Mouse (Mus musculus) MEL-GATA-1-ER (cell line): ENCODE results near the gene Cend1.
"Not testable (repeated sequence)": the region's sequence is repeated elsewhere in the genome, so short reads cannot be mapped to it uniquely, and the experiment has no call there.

Experiments
- DNase-seq: peaks from one replicate; pipeline ENCODE4 v3.0.0-alpha.2; 2012; ENCODE audit warnings: low read depth; ENCODE audit errors: extremely low read depth

Cend1 gene

DNA sequence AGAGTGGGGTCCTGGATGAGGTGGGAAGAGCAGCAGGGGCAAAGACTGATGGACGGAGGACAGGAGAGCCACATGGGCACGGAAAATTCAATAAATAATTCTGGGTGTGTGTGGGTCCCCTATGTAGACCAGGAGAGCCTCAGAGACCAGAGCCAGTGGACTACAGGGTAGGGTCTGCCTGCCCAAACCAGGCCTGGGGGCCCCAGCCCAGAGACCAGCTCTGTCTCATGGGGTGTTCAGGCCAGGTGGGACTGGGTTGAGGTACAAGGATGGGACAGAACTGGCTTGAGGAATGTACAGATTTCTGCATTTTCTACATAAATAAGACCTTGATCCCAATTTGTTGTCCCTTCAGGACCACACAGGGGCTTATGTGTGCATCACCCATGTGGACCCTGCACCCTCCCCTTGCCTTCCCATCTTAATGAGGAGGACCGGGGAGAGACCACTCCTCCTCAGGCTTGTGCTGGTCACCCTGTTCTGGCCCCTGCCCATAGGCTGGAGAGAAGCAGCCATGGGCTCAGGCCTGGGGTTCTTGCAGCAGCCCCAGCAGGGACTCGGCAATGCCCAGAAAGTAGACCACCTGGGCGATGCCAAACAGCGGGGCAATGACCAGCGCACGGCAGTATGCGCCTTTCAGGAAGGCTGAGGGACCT is 1.4 kb upstream of the Cend1 start:
- no peak for DNase-seq

DNA sequence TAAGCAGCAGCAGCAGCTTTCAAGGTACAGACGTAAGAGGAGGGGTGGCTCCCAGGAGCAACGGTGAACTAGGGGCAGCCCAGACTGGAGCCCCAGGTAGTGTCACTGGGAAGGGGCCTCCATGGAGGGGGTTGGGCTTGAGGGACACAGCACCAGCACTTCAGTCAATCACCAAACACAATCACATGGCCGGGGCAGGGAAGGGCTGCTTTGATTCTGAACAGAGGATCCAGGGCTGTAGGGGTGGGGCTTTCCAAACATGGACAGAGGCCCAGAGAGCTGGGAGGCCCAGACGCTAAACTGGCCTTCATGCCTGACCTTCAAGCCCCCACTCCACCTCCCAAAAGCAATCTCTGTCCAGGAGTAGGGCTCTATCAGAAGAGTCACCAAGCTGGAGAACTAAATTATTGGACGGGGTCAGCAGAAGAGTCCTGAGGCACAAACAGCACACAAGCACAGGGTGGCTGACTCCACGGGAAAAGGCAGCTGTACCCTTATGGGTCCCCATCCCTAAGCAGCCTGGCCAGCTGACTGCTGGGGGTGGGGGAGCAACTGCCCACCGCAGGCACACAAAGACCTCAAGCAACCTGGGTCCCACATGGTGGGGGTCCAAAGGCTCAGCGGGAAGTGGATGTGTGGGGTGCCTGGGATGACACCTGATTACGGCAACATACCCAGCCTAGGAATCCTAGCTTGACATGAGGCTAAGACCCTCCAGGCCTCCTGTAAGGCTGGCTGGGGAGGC is 721 bp upstream of the Cend1 start:
- DNase-seq, result no peak

GRCm38 (mm10) chr7:141428701-141429100 is 590 bp downstream of the Cend1 start:
- DNase-seq, result no peak

- DNase-seq, result no peak
These were observed 2.2 kb downstream of the Cend1 start for GRCm38 (mm10) chr7:141426948-141427730.

- DNase-seq, result no peak
These were observed 5.5 kb downstream of the Cend1 start for GRCm38 (mm10) chr7:141423811-141424210.

GRCm38 (mm10) chr7:141420030-141420702 is 9.1 kb downstream of the Cend1 start:
- DNase-seq, result no peak

DNA sequence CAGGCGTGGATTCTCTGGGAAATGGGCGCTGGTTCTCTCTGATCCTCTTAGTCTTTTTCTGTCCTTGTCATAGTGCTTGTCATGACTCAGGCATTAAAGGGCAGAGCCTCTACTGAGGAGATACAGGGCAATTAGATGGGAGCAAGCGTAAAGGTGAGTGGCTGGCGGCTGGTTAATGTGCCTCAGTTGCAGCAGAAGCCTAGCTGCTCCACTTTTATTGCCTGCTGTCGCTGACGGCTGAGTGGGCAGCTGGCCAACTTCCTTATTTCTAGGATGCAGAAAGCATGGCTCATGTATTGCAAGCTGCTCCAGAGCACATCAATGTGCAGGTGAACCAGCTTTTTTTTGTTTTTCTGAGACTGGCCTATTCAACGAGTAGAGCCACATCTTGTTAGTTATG is 10.3 kb downstream of the Cend1 start:
- DNase-seq, result peak; percentile 66

DNA sequence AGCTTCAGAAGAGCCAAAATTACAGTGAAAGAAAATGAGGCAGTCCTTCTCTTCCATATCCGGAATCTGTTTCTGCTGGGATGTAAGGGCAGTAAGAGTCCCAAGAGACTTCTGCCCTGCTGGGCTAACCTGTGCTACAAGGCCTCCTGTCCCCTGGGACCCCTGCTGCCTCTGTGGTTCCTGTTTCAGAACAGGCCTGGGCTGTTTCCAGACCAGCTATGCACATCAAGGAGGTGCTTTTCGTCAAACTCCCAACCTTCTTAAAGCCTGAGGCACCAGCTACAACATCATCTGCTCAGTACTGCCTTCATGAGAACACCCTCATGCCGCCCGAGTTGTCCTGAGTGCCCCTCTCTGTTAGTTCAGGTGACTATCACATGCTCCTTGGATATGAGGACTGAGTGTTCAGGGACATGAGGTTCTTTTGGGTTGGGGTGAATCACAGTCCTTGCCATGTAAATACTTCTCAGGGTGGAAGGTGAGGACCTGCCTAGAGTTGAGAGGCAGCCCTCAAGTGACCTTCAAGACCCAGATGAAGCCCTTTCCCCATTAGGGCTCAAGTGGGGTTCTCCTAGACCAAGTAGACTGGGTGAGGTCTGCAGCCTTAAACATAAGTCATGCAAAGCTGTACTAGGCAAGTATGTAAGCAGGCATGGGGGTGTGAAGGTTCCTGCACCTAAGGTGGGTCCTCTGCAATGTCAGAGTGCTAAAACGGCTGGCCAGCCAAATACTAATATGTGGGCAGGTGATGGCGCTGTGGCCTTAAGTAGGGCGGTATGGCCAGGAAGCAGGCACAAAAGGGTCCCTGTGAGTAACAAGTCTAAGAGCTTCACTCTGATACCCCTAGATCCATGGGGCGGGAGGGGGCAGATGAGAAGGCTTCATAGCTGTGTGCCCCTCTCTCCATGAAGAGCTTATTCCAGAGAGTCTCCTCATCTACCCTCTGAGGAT is 11.3 kb downstream of the Cend1 start:
- DNase-seq, result no peak

DNA sequence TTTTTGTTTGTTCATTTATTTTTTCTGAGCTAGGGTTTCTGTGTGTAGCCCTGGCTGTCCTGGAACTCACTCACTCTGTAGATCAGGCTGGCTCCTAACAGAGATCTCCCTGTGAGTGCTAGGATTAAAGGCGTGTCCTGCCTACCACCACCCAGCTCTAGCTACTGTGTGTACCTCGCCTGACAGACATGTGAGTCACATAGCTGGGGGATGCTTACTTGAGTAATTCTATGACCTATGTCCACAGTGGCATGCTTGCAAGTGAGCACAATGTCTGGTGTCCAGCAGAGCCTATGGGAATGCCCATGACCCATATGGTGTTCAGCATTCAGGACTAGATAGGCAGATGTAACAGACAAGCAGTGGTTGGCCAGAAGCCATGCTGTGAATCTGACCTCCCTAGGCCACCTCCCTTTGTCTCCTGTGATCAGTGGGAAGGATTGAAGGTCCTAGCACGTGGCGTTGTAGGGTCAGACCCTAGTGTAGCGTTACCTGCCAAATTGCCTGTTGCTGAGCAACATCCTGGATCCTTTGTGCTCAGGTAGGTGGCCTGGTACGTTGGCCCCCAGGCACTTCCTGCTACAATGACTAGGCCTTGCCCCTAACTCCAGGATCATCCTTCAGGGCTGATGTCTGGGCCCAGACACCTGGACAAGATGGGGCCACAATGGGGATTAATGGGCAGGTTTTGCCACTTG is 13.0 kb downstream of the Cend1 start:
- no peak for DNase-seq

- peak; percentile 80 for DNase-seq
These were observed 15.3 kb downstream of the Cend1 start, which contains the start of gene Gatd1 for GRCm38 (mm10) chr7:141413809-141414584. Gatd1 (minus strand) TSS chr7:141414136.

DNA sequence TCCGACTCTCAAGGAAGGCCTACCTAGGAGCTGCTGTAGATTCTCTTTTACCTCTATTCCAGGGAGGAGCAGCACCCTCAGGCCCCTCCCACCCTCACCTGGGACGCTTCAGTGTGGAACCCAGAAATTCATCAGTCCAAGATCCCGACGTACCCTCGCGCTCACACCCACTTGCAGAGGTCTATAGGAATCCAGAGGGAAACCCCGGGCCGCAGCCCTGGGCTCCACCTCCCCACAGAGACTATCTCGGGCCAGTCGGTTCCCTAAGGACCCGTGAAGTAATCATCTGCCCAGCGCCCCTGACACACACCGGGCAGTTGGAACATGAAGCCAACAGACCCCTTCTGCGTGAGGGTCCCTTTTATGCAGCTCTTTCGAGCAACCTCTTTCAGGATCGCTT is 16.0 kb downstream of the Cend1 start:
- DNase-seq, result no peak

GRCm38 (mm10) chr7:141411667-141412066 is 17.6 kb downstream of the Cend1 start:
- no peak for DNase-seq

- no peak for DNase-seq
These were observed 18.7 kb downstream of the Cend1 start for GRCm38 (mm10) chr7:141410631-141411030.

DNA sequence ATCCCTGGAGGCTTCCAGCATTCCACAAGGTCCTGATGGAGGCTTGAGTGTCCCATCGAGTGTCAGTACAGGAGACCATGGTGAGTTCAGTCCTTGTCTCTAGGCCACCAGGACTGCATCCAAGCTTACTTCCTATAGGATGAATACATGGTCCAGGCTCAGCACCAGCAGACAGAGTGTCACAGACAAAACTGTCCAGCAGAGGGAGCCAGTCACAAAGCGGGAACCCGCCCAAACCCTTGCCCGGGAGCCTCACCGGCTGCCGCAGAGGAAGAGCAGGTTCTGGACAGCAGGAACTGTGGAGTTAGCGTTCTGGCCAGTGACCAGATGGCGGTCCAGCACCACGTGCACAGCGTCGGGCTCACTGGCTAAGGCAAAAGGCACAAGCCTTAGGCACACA is 20.5 kb downstream of the Cend1 start:
- no peak for DNase-seq

GRCm38 (mm10) chr7:141407670-141408069 is 21.6 kb downstream of the Cend1 start:
- not testable (repeated sequence) for DNase-seq

DNA sequence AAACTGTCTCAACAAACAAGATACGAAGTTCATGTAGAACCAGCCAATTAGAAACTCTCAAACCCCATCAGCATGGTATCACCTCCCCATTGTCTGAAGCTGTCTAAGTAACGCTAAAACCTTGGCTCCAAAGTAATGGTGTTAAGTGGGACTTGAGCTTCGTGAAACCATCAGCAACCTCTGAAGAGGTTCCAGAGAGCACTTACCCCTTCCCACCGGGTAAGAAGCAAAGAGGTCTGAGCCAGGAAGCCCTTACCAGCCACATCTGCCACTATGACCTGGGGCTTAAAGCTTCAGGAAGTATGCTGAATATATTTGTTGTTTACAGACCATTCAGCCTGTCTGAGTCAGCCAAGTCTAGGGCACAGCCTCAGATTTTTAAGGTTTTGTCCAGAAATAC is 23.8 kb downstream of the Cend1 start:
- DNase-seq, result no peak

DNA sequence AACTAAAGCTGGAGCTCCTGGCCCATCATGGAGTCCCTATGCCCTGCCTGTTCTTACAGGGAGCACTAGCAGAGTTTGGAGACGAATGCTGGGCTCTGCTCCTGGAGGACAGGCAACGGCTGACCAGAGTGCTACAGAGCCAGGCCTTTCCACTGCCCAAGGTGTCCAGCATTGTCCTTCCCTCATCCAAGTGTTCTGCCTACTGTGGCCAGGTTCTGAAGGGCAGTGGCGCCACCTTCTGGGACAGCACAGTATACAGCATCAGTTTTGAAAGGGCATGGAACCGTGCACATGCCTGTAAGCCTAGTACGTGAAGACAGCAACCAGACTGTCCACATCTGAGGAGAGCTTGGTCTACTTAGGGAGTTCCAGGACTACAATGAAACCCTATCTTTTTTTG is 26.0 kb downstream of the Cend1 start:
- no peak for DNase-seq

GRCm38 (mm10) chr7:141395348-141395747 is 33.9 kb downstream of the Cend1 start:
- no peak for DNase-seq

DNA sequence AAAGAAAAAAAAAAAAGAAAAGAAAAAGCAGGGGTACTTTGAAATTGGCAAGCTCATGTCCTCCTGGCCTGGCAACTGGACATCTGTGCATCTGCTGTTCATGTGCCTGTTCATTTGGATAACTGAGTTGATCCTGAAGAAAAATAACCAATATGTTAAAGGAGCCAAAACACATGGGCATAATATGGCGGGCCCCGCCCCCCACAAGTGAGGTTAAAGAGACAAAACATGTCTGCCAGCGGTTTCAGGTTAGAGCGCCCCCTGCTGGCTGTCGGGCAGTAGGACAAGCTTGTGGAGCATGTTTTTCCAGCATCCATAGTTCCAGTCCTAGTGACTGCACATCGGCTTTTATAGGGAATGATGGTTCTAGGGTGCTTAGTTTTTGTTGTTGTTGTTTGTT is 34.5 kb downstream of the Cend1 start:
- no peak for DNase-seq
